Mouse (Mus musculus) liver, adult 2 months (tissue): ENCODE data around the gene Zfp979.
"Not testable (repeated sequence)": the region's sequence is repeated elsewhere in the genome, so short reads cannot be mapped to it uniquely, and the experiment has no call there.

ENCODE experiments used
- CTCF ChIP-seq: fragments of 200-500 bp; IDR thresholded peaks from 2 replicates; pipeline ENCODE4 v1.5.1; 2011; ENCODE audit warnings: low read depth, low read length, control low read depth
- POLR2A ChIP-seq: fragments of 200-500 bp; IDR thresholded peaks from 2 replicates; pipeline ENCODE4 v1.6.1; 2011; ENCODE audit warnings: low read length, control low read depth; ENCODE audit not compliant: insufficient read depth; ENCODE audit errors: extremely low read depth

GRCm38 (mm10) chr4:147594630-147595029 lies 47.7 kb downstream of the Zfp979 start:
- not testable (repeated sequence) for TF ChIP-seq POLR2A, CTCF
